Mouse (Mus musculus) spleen, adult 10 weeks (tissue): Measurements from ENCODE around the gene Slx4ip. TPM values are rescaled to one million over a fixed set of nuclear protein-coding genes. Genes with fewer than 3 reads are reported as not detected.

ENCODE experiments used
- polyA plus RNA-seq: library from polyadenylated mRNA; stranded (reverse); fragments of 350-450 nt; fragmentation: Illumina TruSeq; extraction: RNeasy Lipid Tissue Mini Kit (QIAGEN cat#74804); gene quantifications from one replicate; pipeline ENCODE4 v1.2.3, GENCODE M21; 2015; ENCODE audit warnings: low replicate concordance; ENCODE audit not compliant: insufficient read depth

Gene Slx4ip
- 11.6 TPM for polyA plus RNA-seq

GRCm38 (mm10) chr2:136891068-136891950, at the start of gene Slx4ip, which contains the start of the genes AL731706.1 and Mkks:
Slx4ip (plus strand) TSS chr2:136891218.
AL731706.1 (minus strand) TSS chr2:136891389.
Mkks (minus strand) TSS chr2:136891389.

DNA sequence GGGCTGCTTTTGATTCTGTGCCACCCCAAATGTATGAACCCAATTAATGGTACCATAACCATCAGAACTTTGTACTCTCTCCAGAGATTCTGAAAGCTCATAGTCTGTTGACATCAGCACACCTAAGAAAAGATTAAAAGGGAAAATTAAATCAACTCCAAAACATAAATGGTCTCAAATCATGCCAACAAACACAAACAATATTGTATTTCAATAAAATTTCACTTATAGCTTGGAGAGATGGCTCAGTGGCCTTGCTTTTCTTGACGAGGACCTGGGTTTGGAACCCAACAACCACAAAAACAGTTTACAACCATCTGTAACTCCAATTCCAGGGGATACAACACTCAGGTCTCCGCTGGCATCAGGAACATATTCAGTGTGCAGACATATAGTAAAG, 5.4 kb upstream of the Slx4ip start, which contains the start of gene AL731706.2:
Gene AL731706.2 (minus strand): TSS at position 101 of the 400 bp plus-strand sequence.

GRCm38 (mm10) chr2:137116025-137116674, 225.1 kb downstream of the Slx4ip start, which contains the start of gene Jag1:
Jag1 (minus strand) TSS chr2:137116644.

Other genes with a start within 250 kb of the Slx4ip start
- 0.14 TPM for gene Snap25, start 177.8 kb upstream of the Slx4ip start, polyA plus RNA-seq
- not detected for gene AL731706.2, start 5.5 kb upstream of the Slx4ip start, polyA plus RNA-seq
- 18.9 TPM for gene AL731706.1, start 171 bp downstream of the Slx4ip start, polyA plus RNA-seq
- gene Mkks, start 171 bp downstream of the Slx4ip start, polyA plus RNA-seq = 18.4 TPM
- 15.4 TPM for gene Jag1, start 225.4 kb downstream of the Slx4ip start, polyA plus RNA-seq